ENCODE assay signal across 16 mouse cellular contexts in genomic region chr2:143796335-143797013, GRCm38 (mm10).
"Had no signal": no experiment of that assay in that cellular context is flagged by ENCODE, and none has a peak within 500 bp of the region (broad histone marks: within the 10 kb centered on the region; RNA-seq: fewer than 3 reads in every experiment).

No protein-coding gene starts in this region.

- H3K36me3 ChIP-seq: liver, embryonic 13.5 days; neural tube, embryonic 12.5 days had no signal

- DNase-seq: kidney, adult 18-20 months; kidney, adult 9 months; kidney, postnatal 14 days; kidney, postnatal 4 days; layer of hippocampus, postnatal 36 days; liver, embryonic 13.5 days; lung, adult 2 months; lung, postnatal 14 days; lung, postnatal 4 days; right cerebral cortex, postnatal 4 days; thymus, adult 2 months; thymus, postnatal 25 days had no signal

- H3K4me1 ChIP-seq: liver, embryonic 13.5 days; neural tube, embryonic 12.5 days; neural tube, embryonic 15.5 days had no signal

- H3K4me3 ChIP-seq: left cerebral cortex, adult 2 months; liver, embryonic 13.5 days; neural tube, embryonic 12.5 days; neural tube, embryonic 15.5 days had no signal

- H3K9ac ChIP-seq: liver, embryonic 13.5 days; neural tube, embryonic 12.5 days; neural tube, embryonic 15.5 days had no signal

- H3K9me3 ChIP-seq: liver, embryonic 13.5 days; neural tube, embryonic 12.5 days; neural tube, embryonic 15.5 days had no signal

- H3K27me3 ChIP-seq: liver, embryonic 13.5 days; neural tube, embryonic 12.5 days; neural tube, embryonic 15.5 days had no signal

- H3K4me2 ChIP-seq: liver, embryonic 13.5 days; neural tube, embryonic 12.5 days; neural tube, embryonic 15.5 days had no signal

- H3K27ac ChIP-seq: left cerebral cortex, adult 2 months; liver, embryonic 13.5 days; neural tube, embryonic 12.5 days; neural tube, embryonic 15.5 days; stomach, postnatal 0 days had no signal
